Mouse (Mus musculus) myocyte (in vitro differentiated cells): ENCODE measurements at regions not wholly inside any gene's neighbourhood (a gene's known extent, or its start where the extent isn't known, plus 50 kb on each side); places are given as distances from the start of the nearest gene placed in this dataset.

ENCODE experiments used
- CEBPB ChIP-seq: IDR thresholded peaks from 2 replicates; pipeline ENCODE4 v1.6.1; 2011; ENCODE audit warnings: mild to moderate bottlenecking, moderate library complexity; ENCODE audit not compliant: poor library complexity, insufficient read depth, severe bottlenecking
- E2F4 ChIP-seq: IDR thresholded peaks from one replicate; pipeline ENCODE4 v1.6.1; 2011; ENCODE audit warnings: mild to moderate bottlenecking, control low read depth, moderate library complexity; ENCODE audit not compliant: insufficient read depth
- MAX ChIP-seq: IDR thresholded peaks from one replicate; pipeline ENCODE4 v1.6.1; 2011; ENCODE audit warnings: low read depth, mild to moderate bottlenecking, control low read depth
- MYOD1 ChIP-seq, 3 experiments: IDR thresholded peaks; one replicate each; pipeline ENCODE4 v1.6.1; 2011; ENCODE audit warnings: control low read depth in 2 of 3, low read depth in 2 of 3, mild to moderate bottlenecking in 2 of 3, moderate library complexity in 1 of 3; ENCODE audit not compliant: insufficient read length in 2 of 3, control insufficient read depth in 1 of 3
- MYOG ChIP-seq, 3 experiments: IDR thresholded peaks; one replicate each; pipeline ENCODE4 v1.6.1; 2011; ENCODE audit warnings: control low read depth in 2 of 3, low read depth in 2 of 3, mild to moderate bottlenecking in 2 of 3; ENCODE audit not compliant: insufficient read length in 2 of 3, control insufficient read depth in 1 of 3, insufficient read depth in 1 of 3
- POLR2A ChIP-seq: IDR thresholded peaks from one replicate; pipeline ENCODE4 v1.6.1; 2011; ENCODE audit warnings: low read depth, mild to moderate bottlenecking, control low read depth, moderate library complexity; ENCODE audit not compliant: insufficient read length
- POLR2AphosphoS2 ChIP-seq: IDR thresholded peaks from one replicate; pipeline ENCODE4 v1.6.1; 2011; ENCODE audit warnings: low read depth, control low read depth; ENCODE audit not compliant: insufficient read length
- SRF ChIP-seq: IDR thresholded peaks from one replicate; pipeline ENCODE4 v1.6.1; 2011; ENCODE audit warnings: low read depth; ENCODE audit not compliant: control insufficient read depth, insufficient read length
- TCF12 ChIP-seq: IDR thresholded peaks from one replicate; pipeline ENCODE4 v1.6.1; 2011; ENCODE audit warnings: mild to moderate bottlenecking, control low read depth; ENCODE audit not compliant: poor library complexity, insufficient read depth, severe bottlenecking
- TCF3 ChIP-seq: IDR thresholded peaks from one replicate; pipeline ENCODE4 v1.6.1; 2011; ENCODE audit warnings: low read depth, control low read depth; ENCODE audit not compliant: insufficient read length

- TF ChIP-seq TCF12, result no peak
- no peak for TF ChIP-seq TCF3
- no peak for TF ChIP-seq POLR2A
- no peak for TF ChIP-seq MAX
- no peak for TF ChIP-seq MYOD1 (IDR thresholded peaks at IDR 0.05; ENCODE audit: control insufficient read depth in 1 of 3, insufficient read length in 2 of 3, low read depth in 2 of 3)
- TF ChIP-seq E2F4, result no peak
- no peak for TF ChIP-seq MYOG (IDR thresholded peaks at IDR 0.05; ENCODE audit: control insufficient read depth in 1 of 3, insufficient read depth in 1 of 3, insufficient read length in 2 of 3, low read depth in 2 of 3)
- TF ChIP-seq CEBPB, result no peak
- TF ChIP-seq POLR2AphosphoS2, result no peak
- TF ChIP-seq SRF, result no peak
Measured at GRCm38 (mm10) chr14:73449111-73449510, 60.7 kb upstream of the Med4 start.
